Mouse (Mus musculus) frontal cortex, postnatal 36 days (tissue): ENCODE measurements at regions not wholly inside any gene's neighbourhood (a gene's known extent, or its start where the extent isn't known, plus 50 kb on each side); places are given as distances from the start of the nearest gene placed in this dataset.
A peak's percentile ranks its signal among the peaks of the same experiment; 100 is the strongest.

Experiments used
- DNase-seq, 2 experiments: peaks; one replicate each; pipeline ENCODE4 v3.0.0; 2022; ENCODE audit warnings: low spot score in 2 of 2

DNA sequence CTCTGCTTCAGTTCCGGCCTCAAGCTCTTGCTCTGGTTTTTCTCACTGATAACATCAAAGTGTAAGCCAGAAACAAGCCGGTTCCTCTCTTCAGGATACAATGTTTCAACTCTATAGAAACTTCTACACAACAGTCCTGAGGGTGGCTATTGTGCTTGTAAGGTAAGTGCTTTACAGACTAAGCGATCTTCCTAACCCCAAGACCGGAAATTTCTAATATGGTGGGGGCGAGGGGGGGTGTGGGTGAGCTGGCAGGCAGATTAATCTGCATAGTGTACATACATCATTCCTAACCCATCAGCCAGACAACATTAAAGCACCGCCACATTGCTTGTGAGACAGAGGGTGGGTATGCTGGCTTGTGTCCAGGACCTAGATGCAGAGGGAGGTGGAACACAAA, 200.8 kb downstream of the Uaca start:
- DNase-seq: no peak

DNA sequence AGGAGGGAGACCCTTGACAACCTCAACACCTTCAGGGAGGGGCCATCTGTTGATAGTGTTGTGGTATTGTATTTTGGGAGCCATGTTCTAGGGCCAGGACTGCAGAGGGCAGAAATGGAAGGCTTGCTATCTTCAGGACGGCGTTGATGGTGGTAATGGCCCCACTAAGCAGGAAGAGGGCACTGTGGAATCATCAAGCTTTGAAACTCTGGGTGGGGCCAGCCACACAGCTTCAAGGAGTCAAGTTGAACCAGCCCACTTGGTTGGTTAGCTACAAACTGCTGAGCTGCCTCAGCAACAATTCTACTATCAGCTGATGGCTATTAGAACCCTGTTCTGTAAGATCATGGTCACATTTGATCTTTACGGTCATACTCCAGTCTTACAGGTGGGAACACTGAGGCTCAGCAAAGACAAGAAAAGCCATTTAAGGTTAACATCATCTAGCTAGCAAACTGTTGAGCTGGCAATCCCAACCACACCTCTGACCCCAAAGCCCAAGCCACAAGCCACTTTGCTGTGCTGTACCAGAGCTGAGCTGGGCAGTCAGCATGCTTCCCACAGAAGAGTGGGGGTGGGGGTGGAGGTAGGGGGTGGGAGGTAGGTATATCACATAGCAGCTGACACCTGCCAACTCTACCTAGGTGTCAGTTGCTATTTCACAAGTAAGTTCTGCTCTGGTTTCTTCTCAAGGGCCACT, 203.9 kb downstream of the Uaca start:
- DNase-seq: peak in 1 of 2 experiments; percentile 26

DNA sequence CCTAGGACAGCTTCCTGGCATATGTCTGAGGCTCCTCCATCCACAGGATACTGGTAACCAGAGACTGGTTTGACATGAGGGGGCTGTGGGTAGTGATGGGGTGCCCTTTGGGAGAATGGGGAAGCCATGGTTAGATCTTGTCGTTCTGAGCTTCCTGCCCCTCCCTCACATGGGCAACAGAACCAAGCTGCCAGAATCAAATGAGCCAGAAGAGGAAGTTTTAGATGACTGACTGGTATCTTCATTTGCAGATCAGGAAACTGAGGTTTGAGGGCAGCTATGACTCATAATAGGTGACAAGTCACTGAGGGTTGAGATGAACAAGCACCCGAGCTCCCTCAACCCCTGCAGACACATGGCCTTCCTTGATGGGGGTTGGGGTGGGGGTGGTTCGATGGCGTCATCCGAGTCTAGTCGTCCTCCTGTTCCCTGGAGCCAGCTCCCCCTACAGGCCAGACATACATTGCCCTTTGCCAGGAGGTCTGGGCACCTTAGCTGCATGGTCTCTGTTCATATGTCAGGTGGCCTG, 204.7 kb downstream of the Uaca start:
- DNase-seq: no peak

DNA sequence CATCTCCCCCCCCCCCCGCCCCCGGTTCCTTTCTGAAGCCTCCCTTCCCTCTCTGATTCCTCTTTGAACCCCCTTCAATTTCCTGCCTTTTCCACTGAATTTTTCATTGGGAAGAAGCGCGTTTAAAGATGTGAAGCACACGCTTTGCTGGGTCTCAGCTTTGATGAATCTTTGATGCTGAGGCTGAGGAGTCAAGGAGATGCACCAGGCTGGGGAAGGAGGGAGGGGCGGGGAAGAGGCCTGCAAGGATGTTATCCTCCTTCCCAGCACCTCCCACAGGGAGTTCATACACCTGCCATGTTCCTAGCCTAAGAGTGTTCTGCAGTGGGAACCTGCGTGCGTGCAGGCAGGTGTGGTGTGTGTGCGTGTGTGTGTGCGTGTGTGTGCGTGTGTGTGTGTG, 205.9 kb downstream of the Uaca start:
- DNase-seq: no peak

DNA sequence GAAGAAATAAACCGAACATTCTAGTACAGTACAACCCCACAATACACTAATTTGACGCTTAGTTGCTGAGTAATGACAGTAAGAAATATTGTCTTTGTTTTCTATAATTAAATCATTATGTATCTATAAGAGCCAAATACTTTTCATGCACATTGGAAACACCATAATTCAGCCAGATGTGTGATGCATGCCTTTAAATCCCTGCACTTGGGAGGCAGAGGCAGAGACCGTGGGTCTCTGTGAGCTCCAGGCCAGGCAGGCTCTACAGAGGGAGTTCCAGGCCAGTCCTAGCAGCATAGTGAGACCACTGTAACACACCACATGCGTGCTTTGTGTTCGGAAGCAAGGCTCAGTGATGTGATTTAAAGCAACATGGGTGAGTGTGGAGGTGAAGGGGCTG, 208.2 kb downstream of the Uaca start:
- DNase-seq: no peak

DNA sequence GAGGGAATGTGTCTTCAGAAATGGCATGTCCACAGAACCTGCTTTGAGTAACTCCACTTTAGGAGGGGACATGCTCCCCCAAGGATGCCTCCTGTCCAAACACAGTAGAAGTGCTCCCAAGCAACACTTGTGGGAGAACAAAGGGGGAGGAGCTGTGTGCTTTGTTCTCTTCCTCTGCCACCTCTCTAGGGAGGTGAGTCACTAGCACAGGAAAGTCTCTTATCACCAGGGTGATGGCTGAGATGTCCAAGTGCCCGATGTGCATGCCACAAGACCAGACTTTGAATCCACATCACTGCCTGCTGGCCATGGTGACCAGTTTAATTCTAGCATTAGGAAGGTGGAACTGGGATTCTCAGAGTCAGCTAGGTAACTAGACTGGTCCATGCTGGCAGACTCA, 214.1 kb downstream of the Uaca start:
- no peak for DNase-seq

DNA sequence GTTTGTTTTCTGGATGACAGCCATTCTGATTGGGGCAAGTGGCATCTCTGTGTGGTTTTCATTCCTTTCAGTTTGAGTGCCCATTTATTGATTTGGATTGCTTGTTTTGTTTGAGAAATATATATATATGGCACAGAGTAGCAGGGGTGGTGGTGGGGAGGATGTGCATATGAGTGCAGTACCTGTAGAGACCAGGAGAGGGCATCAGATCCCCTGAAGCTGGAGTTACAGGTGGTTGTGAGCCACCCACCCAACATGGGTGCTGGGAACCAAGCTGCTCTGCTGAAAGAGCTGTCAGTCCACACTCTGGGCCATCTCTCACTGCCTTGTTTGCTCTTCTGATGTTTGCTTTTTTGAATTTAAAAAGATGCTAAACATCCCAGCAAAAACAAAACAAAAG, 216.7 kb downstream of the Uaca start:
- DNase-seq: no peak

DNA sequence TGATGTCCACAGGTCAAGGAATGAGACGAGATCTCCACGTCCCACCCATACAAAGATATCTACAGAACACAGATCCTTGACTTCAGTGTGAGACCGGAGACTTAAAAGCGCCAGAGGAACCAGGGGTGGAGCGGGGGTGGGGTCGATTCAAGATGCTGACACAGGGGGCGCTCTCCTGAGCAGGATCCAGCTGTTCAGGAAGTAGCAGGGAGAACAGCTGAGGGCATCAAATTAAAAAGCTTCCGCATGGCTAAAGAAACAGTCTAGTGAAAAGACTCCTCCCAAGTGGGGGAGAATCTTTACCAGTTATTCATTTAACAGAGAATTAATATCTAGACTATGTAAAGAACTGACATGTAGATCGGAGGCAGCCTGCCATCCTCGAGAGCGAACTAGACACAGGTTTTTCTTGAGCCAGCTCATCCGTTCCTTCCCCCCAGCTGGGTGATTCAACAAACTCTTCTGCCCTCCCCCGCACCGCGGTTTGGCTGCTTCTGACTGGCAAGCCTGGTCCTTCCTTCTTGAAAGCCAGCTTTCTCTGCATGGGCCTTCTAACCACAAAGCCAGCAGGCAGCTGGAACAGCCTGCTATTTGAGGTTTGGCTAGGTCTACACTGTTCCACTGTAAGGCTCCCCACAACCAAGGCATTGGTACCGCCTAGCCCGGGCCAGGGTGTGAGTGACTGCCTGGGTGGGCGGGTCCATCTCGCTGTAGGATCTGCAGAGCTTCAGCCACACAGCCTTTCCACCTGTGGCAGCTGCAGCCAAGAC, 218.6 kb downstream of the Uaca start:
- peak; percentile 89 to 92 for DNase-seq

DNA sequence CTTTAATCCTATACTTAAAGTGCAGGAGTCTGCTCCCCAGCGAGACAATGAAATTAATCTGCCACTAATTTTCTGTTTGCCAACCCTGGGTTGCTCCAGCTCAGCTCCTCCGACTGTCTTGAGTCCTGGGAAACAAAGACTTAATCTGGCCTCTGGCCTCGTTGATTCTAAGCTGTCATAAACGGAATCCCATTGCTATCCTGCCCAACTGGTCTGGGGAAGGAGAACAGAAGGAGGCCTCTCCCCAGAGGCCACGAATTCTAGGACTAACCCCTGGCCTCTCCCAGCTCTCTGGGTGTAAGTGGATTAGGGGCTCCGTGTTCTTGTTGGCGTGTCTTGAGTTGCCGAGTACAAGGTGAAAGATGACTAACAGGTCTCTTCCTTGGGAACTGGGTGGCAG, 219.8 kb downstream of the Uaca start:
- no peak for DNase-seq

DNA sequence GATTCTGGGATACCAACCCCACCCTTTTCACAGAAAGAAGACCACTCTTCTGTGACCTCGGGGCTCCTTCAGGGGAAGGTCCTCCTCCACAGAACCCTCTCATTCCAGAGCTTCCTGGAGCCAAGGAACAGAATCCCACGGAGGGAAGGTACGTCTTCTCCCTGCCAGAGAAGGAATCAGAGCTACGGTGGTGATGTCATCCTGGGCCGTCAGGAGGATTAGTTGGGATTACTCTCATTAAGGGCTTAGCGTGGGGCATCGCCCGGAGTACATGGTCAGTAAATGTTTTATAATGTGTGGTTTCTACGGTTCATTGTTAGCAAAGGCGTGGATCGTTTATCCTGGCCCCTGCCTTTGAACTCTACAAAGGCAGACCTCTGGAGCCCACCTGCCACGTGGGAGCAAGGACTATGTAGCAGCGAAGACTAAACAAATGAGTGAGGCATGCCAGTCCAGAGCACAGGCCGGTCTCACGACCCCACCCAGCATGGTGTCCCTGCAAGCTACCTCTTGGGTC, 221.1 kb downstream of the Uaca start:
- DNase-seq: no peak

DNA sequence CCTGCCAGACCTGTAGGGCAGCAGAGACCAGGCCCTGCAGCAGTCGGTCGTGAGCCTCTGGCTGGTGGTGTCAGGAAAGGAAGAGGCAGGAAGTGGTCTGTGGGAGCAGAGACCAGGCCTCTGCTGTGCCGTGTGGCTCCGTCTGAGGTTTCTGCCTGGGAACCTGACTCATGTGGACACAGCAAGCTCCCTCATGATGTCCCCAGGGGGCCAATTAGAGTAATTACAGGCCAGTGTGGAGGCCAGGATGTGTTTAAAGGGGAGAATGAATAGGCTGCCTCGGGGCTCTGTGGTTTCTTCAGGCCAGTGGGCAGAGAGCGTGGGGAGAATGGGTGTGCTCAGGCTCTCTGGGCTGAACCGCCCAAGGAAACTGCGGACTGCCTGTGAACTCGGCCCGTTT, 222.3 kb downstream of the Uaca start:
- no peak for DNase-seq

DNA sequence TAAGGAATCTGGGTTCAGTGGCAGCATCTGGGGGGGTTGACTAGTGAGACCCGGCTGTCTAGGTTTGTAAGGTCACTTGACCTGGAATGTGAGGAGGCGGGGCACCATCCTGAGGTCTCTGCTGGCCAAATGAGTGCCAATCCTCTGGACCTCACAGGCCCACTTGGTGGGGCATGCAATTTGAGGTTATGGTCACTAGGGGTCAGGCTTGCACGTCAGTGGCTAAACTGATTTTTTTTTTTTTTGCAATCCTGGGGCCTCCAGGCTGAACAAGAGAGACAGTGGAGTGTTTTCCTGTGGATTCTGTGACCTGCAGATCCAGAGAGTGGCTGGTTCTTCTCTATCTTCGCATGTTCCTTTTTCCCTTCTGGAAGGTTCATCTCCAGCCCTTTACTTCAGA, 225.6 kb downstream of the Uaca start:
- no peak for DNase-seq

DNA sequence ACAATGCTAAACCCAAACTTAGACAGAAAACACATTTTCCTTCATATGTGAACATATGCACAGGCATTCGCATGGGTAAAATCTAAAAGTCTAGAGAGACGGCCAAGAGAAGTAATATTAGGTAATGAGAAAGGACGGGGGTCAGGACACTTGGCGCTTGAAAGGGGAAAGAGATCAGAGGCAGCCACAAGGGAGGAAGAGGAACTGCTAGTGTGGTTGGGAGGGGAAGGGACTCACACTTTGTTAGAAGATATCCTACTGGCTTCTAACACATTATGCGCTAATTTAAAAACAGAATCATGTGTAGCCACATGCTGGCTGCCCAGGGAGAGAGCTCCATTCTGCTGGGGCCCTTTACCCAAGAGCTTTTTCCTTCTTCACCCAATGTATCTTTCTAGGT, 227.5 kb downstream of the Uaca start:
- no peak for DNase-seq

DNA sequence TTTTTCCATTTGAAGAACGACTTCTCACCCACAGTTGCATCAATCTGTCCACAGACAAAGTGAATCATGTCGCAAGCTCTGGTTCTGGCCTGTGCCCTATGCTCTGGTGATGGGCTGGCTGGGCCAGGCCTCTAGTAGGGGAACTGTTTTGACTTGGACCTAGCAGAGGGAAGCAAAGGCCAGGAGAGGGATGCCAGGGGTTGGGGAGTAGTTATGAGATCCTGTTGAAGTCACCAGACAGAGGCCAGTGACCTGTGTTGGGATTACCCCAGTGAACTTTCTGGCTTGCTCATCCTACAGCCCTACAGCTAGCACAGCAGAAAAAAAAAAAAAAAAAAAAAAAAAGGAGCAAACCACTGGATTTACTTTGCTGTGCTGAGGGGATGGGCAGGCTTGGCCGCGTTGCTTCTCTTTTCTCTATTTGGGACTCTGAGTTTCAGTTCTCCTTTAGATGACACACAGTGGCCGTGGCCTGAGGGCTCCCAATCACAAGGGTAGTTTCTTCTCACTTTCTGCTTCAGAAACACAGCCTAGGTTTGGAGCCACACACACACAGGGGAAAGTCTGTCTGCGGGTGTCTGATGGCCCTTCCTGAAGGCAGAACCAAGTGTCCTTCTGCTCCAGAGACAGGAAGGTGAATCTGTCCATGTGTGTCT, 228.2 kb downstream of the Uaca start:
- no peak for DNase-seq

DNA sequence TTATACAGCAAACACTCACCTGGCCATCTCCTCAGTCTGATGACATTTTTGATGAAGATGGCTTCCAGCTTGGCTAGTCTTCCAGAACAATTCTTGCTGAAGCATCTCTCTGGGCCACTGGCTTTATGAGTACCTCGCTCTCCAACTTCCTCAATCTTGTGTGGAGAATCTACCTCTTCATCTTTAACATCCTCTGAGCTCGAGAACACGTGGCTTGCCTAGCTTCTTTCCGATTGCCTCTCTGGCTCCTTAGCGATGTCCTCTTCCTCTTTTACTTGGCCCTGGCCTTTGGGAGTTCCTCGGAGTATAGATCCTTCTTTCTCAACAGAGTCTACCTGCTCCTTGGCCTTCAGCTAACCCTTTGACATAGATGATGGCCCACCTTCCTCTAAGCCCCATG, 231.0 kb downstream of the Uaca start:
- no peak for DNase-seq

DNA sequence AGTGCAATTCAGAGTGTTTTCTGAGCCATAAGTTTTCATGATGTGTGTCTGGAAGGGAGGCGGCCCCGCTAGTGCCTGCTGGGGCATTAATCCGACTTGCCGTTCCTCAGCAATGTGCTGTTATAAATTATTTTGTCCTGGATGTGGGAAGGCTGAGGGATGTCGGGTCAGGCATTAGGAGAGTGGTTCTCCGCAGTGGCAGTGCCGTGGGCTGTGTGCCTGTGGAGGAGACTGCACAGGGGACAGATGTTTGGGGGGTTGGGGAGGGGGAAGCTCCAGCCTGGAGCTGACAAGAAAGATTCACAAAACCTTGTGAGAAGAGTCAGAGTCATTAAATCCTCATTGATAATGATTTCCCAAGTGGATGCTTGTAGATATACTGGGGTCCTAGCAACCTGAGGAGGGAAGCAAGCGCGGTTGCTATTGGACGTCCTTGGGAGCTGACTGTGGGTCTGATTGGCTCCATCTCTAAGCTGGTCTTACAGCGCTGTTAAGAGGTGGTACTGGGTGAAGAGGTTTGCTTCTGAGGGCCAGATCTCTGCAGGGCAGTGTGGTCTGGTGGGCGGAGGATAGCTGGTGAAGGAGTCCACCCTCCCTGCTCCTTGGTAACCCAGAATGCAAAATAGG, 234.5 kb downstream of the Uaca start:
- DNase-seq: no peak

DNA sequence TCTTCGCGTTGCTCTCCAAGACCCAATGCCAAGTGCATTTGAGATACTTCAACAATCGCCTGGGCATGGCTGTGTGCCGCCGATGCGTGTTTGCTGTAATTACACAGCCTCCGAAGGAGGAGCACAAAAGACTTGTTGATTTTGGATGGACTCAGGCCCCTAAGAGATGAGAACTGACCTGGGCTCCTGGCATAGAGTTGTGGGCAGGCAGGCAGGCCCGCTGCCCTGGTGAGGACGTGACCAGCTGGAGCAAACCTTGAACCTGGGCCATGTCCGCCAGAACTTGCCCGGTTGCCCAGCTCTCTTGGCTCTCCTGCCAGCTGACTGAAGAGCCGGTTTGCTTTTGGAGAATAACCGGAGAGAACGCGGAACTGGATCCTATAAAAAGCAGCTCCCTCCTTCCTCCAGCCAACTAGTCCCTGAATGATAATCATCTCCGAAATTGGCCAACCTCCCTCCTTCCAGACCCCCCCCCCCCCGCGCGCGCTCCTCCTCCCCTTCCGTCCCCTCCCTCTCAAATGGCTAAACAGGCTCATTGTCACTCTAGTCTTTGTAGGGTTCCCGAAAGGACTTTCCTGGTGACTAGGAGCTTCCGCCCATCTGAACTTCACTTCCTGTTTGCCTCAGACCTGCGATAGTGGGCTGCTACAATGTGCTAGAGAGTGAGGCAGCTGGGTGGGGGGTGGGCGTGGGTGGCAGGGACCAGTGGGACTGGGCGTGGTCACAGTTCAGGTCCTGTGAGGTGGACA, 237.5 kb downstream of the Uaca start:
- peak in 1 of 2 experiments; percentile 13 for DNase-seq

DNA sequence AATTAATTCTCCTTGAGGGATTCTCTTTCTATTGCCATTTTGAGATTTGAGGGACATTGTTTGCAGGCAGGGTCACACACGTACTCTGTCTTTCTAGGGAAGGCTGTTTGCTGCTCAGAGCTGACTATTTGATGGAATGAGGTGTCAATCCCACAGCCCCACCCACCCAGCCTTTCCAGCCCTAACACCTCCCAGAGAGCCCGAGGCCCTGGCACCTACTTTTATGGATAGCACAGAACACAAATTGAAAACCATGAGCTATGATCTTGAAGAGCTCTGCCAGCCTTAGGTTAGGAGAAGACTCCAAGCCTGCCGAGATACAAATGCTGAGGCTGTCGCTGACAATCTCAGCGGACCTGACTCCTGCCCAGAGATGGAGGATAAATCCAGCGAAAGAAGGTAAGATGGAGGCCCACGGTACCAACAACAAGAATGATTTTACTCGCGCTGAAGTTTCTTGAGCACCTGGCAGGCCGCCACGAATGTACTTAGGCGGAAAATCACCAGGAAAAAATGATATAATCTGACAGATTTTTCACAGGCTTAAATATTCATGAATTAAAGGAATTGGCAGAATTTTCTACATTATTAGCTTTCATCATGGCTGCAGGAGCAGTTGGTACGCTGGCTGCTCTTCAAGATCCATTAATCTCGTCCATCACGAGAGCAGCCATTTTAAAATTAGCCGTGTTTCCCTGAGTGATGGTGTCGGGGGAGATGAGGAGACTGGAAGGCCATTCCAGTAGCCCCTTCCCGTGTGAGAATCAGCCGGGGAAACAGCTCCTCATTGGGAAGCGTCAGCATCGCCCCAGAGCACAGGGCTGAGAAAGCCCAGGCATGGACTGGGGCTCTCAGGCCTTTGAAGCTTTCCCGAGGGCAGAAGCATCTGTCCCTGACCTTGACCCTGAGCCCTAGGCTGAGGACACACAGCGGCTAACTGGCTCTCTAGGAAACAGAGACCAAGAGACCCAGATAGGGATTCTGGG, 238.4 kb downstream of the Uaca start:
- DNase-seq: no peak

DNA sequence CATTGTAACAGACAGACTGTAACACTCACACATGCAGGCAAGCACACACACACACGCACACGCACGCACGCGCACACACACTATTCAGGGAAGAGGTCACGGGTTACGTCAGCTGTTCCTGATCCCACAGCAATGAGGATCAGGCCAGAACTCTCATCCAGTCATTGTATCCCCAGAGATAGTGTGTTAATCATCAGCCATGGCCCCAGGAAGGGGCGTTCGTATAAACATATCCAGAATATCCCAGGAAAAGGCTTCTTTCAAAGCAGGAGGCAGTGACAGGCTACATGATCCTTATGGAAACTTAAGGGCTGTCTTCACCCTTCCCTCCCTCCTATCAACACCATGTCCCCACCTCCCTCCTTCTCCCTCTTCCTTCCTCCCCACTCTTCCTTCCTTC, 239.3 kb downstream of the Uaca start:
- DNase-seq: no peak

DNA sequence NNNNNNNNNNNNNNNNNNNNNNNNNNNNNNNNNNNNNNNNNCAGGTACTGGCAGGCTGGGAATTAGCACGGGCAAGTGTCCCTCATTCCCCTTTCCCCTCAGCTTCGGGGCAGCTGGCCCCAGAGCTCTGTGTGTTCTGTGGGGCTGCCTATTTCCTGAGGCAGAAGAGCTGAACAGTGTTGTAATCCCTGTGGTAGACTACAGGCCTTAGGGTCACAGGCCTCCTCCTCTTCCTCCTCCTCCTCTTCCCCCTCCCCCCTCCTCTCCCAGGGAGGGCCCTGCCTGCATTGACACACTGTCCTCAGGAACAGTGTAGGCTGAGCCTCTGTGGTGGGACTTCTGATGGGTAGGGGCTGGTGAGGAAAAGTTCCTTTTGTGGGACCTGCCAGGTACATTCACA, 247.7 kb downstream of the Uaca start:
- no peak for DNase-seq
